Mouse (Mus musculus): ENCODE measurements at regions not wholly inside any gene's neighbourhood (a gene's known extent, or its start where the extent isn't known, plus 50 kb on each side); places are given as distances from the start of the nearest gene placed in this dataset.

DNA sequence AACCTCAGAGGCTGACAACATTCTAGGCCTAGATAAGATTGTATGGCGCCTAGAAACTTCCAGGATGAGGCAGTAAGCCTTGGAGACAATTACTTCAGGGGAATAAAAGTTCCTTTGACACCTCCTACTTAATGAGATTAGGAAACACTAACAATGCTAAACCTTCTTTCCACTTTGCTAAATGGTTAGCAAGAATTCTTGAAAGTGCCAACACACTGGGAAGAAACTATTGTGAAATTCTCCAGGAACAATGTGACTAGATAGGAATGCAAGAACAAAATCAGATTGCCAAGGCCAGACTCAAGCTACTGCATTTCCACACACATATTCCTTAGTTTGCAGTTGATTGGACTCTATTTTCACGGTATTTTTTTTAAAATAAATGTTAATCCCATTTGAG, 76.0 kb upstream of the Dpyd start:
- intact Hi-C loops (cut with DNase I), result no loop called here
- no peak for DNase-seq (ENCODE audit: low spot score in 2 of 2)

DNA sequence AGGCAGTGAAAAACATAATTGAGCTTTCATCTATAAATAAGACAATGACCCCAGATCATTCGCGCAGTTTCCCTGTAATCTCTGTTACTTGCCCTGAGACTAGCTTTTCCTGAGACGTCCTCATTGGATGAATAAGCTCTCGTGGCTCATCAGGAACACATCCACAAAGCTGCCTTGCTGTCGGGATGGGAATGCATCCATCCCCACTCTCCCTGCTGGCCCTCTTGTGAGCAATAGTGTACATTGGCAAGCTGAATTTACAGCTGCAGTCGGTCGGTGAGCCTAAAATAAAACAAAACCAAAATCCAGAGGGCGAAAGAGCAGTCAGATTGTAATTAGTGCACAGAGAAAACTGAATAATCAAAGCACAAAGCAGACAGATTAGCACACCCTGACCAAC, 74.5 kb upstream of the Dpyd start:
- DNase-seq (ENCODE audit: low spot score in 2 of 2), result no peak
- intact Hi-C loops (cut with DNase I), result no loop called here

DNA sequence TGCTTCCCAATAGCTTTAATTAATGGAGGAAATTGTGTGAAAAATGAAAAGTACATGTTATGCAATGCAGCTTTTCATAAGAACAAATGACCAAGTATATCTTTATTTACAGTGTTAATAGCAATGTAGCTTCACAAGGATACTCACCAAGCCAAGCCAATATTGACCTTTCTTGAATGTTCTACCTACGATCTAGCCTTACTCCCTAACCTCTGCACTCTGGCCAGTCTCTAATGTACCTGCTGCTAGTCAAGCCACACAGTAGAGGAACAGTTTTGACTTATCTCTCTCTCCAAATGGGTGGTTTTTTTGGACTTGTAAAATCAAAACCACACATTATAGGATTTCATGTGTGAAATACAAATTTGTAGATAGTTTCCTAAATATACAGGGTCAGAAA, 70.8 kb upstream of the Dpyd start:
- intact Hi-C loops (cut with DNase I), result no loop called here
- no peak for DNase-seq (ENCODE audit: low spot score in 2 of 2)

DNA sequence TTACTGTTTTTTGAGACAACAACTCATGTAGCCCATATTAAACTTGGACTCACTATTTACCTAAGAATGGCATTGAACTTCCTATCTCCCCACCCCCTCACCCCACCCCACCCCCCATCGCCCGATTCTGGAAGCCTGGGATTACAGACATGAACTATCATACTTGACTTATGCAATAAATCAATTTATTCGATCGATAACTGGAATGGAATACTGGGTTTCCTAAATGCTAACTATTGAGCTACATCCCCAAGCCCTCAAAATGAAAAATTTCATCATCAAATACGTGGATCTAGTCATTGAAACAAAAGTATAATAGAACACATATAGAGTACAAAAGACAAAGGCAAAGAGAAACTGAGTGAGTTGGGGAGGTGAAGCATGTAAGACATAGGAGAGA, 70.1 kb upstream of the Dpyd start:
- intact Hi-C loops (cut with DNase I), result no loop called here
- no peak for DNase-seq (ENCODE audit: low spot score in 2 of 2)

DNA sequence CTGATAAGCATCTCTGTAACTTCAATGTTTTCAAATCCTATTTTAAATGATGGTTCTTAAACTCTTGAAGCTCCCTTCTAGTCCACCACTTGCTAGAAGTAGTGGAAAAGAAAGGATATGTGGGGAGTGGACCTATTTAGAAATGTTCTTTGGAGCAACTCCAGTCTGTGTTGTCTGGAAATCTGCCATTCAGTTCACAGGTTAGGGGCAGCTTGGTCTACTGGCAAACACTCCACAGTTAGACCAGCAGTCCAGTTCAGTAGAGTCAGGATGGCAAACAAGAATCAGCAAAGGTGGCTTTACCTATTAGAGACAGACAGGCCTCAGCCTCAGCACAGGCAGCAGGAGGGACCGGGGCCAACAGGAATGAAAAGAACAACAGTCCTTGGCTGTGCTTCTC, 67.3 kb upstream of the Dpyd start:
- intact Hi-C loops (cut with DNase I), result no loop called here
- DNase-seq (ENCODE audit: low spot score in 2 of 2), result no peak

DNA sequence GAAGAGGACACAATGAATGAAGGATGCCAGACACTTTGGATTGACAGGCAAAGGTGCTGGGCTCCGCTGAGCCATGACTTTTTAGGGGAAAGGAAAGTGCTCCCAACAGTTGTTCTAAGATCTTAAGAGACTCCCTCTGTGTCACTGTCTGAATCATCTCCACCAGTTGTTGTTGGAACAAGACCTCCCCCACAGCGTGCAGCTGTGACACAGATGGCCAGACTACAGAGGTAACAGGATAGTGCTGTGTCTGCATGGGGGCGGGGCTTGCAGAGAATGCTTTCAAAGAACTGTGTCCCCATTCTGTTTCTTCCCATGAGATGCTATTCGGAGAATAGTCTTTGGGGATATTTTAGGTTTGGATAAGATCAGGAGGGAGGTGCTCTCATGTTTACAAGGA, 61.7 kb upstream of the Dpyd start:
- intact Hi-C loops (cut with DNase I), result no loop called here
- peak; percentile 59 to 74 for DNase-seq (ENCODE audit: low spot score in 2 of 2)

DNA sequence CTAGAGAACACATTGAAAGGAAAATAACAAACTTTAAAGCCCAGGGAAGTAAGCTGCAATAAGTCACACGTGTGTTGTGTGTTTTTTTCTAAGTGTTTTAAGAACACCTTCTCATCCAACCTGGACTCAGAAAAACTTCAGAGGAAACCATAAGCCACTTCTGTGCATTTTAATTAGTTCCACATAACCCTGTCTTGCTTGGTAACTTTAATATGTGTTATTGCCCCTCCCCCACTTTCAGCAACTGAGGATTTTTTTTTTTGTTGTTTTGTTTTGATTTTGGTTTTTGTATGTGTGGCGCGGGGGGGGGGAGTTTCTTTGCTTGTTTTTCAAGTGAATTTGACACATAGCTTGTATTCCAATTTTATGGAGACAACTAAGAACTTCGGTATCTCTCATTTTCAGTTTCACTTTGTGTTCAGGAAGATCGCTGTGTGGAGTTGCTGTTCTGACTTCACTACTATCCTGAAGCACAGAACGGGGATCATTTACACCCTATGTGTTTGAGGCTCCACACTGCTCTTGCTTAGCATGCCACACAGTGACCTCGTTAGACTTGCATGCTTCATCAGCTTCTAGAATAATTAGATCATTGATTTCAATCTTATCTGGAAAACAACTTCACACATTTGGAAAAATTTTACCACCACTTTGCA, 54.2 kb upstream of the Dpyd start:
- intact Hi-C loops (cut with DNase I), result no loop called here
- DNase-seq (ENCODE audit: low spot score in 2 of 2), result no peak

DNA sequence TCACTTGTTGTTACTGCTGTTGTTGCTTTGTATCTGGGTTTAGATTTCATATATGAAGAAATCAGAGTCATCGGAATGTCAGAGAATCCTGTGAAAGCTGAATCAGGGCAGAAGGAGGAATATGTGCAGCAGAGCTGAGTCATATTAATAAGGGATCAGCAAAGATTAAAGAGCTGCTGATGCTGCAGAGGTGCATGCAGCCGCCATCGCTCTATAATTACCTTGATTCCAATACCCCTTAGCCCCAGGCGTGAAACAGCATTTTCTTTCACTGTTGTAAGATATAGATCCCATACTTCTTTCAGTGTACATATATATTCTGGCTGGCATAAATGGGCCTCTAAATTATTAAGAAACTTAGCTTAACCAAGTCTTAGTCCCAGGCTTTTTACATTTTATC, 51.1 kb upstream of the Dpyd start:
- intact Hi-C loops (cut with DNase I), result no loop called here
- no peak for DNase-seq (ENCODE audit: low spot score in 2 of 2)

DNA sequence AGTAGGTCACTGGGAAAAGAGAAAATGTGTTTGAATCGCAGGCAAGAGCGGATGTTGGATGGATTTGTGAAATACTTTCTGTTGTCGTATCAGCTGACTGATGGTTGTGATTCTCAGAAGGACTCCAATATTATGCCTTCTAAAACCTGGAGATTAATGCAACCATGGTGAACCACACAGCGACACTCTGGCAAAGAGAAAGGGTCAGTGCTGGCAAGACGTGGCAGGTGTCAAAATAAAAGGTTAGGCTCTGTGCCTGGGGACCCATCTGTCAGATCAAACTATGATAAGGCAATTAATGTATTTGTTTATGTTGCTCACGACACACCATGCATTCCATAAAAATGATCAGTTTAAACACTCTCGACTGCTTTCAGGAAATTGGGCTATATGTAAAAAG, 50.0 kb upstream of the Dpyd start:
- intact Hi-C loops (cut with DNase I), result no loop called here
- no peak for DNase-seq (ENCODE audit: low spot score in 2 of 2)

Small RNA genes lying in the stretch of these regions (microRNA-seq; reads per million reads assigned to microRNA genes)
- 0.53 to 0.67 reads per million in 2 experiments for gene Gm24155
- 9,006 to 11,375 reads per million in 2 experiments for gene Mir137

Measured in left cerebral cortex, postnatal 14 days (tissue).